In genomic region chr7:30588676-30589434, GRCm38 (mm10) we compare ENCODE assay signal across 8 mouse cellular contexts. TPM values are rescaled to one million over a fixed set of nuclear protein-coding genes. Genes with fewer than 3 reads are reported as not detected.
DNase-seq lines count a peak whose midpoint lies in the region; ATAC-seq lines count a peak whose summit lies in the region.

Gene Kmt2b, minus strand, starts transcription at chr7:30588726.

- peak within 1 kb of the TSS; percentile 93 for H3K27ac ChIP-seq in hindbrain, embryonic 16.5 days (ENCODE audit: low read depth, low read length)
- peak within 1 kb of the TSS; percentile 65 for H3K27ac ChIP-seq in macrophage

- peaks cover 35% of the 10 kb centered on the region for H3K79me2 ChIP-seq in macrophage (ENCODE audit: inconsistent target)

- peak within 1 kb of the TSS; percentile 84 for H3K4me2 ChIP-seq in hindbrain, embryonic 16.5 days (ENCODE audit: low read length)

- H3K4me3 ChIP-seq in hindbrain, embryonic 16.5 days (ENCODE audit: low read length) = peak within 1 kb of the TSS; percentile 97
- H3K4me3 ChIP-seq in macrophage (ENCODE audit: inconsistent target) = peak within 1 kb of the TSS; percentile 94

- H3K9me3 ChIP-seq in hindbrain, embryonic 16.5 days (ENCODE audit: control insufficient read depth, low read length) = no peaks in the 10 kb centered on the region

- peaks cover 18% of the 10 kb centered on the region for H3K36me3 ChIP-seq in hindbrain, embryonic 16.5 days (ENCODE audit: control insufficient read depth, insufficient read depth, low read length)
- peaks cover 25% of the 10 kb centered on the region for H3K36me3 ChIP-seq in macrophage (ENCODE audit: inconsistent target)

- no peaks in the 10 kb centered on the region for H3K27me3 ChIP-seq in hindbrain, embryonic 16.5 days (replicated peaks; ENCODE audit: control insufficient read depth, insufficient read depth, low read length)

- ATAC-seq in hindbrain, embryonic 16.5 days = peak; percentile 96

- peak; percentile 98 for DNase-seq in WW6 (ENCODE audit: low read depth, low spot score)
- DNase-seq in cerebellum, postnatal 4 days (ENCODE audit: low spot score in 2 of 2) = peak; percentile 91 to 94
- peak; percentile 97 for DNase-seq in gastrocnemius, adult 18-20 months (ENCODE audit: low spot score)
- peak; percentile 91 to 98 for DNase-seq in left cerebral cortex, adult 18-20 months (ENCODE audit: low spot score in 2 of 2)
- DNase-seq in right cerebral cortex, adult 18-20 months = peak; percentile 98
- DNase-seq in urinary bladder, postnatal 10 days (ENCODE audit: low spot score) = peak; percentile 87

- peak within 1 kb of the TSS; percentile 100 for H3K9ac ChIP-seq in hindbrain, embryonic 16.5 days (ENCODE audit: low read depth, low read length)

- peaks cover 19% of the 10 kb centered on the region for H3K4me1 ChIP-seq in hindbrain, embryonic 16.5 days (ENCODE audit: control insufficient read depth, insufficient read depth, low read depth, low read length)

- under 1% methylated on average over 53 of the region's 68 CpGs for WGBS in hindbrain, embryonic 16.5 days
- under 1% methylated on average over 49 of the region's 68 CpGs for WGBS in macrophage (ENCODE audit: missing documents)

RNA-seq across cellular contexts. Expression of gene Kmt2b, which starts in this region (rescaled TPM):
- 10 to 100 TPM; 12.5 to 12.9 TPM for total RNA-seq in gastrocnemius, adult 18-20 months (2021)
- polyA plus RNA-seq in hindbrain, embryonic 16.5 days (2015; fragmentation: Nextera tagmentation; extraction: Ambion mirVana) = 8.1 and 9.3 TPM in 2 replicates
- 10 to 100 TPM; 40.0 to 48.4 TPM for total RNA-seq in left cerebral cortex, adult 18-20 months (2021)
- 100 to 1,000 TPM in 25 of 26 experiments, 10 to 100 TPM in 1; 81.5 to 400 (median 169) TPM for total RNA-seq in macrophage (2018; cell fraction: chromatin; rRNA removed)
- 10 to 100 TPM; 10.4 to 25.2 (median 19.0) TPM for total RNA-seq in macrophage (2018; cell fraction: cytosol; rRNA removed)
- 100 to 1,000 TPM in 7 of 26 experiments, 10 to 100 TPM in 19; 46.7 to 139 (median 77.6) TPM for total RNA-seq in macrophage (2018; cell fraction: nucleus; rRNA removed)
- 13.9 to 35.4 TPM (median 16.1 TPM) in 3 replicates for polyA plus RNA-seq in macrophage (2018)

Comparison
In these comparisons a context has a peak if more than half of its experiments do, and no peak if none do; other contexts are left out.
1. Peak in every context shown above with its lines: DNase-seq, ATAC-seq, H3K4me3 ChIP-seq and H3K27ac ChIP-seq.